Comparison of ENCODE assay signal across 8 mouse cellular contexts in the genomic region with DNA sequence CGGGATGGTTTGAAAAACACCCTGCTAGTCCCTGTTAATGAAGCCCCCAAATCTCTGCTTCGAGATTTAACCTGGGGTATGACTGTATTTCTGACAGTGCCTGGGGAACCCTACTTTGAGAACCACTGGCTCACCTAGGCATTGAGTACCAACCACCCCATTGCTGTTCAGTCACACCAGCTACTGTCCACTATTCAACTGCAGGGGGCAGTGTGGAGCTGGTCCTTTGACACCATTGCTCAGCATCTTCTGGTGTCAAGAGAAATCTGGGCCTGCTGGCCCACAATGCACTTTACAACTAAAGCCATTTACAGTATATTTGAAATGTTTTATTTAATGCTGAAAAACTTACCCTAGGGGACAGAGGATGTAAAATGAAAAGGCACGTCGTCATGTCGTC. TPM values are rescaled to one million over a fixed set of nuclear protein-coding genes. Genes with fewer than 3 reads are reported as not detected.
DNase-seq lines count a peak whose midpoint lies in the region; ATAC-seq and TF ChIP-seq lines count a peak whose summit lies in the region.

No protein-coding gene starts in this region.

- intact Hi-C loops in gastrocnemius, postnatal 14 days (cut with DNase I; ENCODE audit: low total_unique reads): no loop called here

- ATAC-seq in kidney, postnatal 0 days (replicated peaks; ENCODE audit: low FRiP score, low read depth): no peak
- 0 out of 2 replicates have a peak, but pooled peaks have one; percentile 31 for ATAC-seq in liver, embryonic 14.5 days (ENCODE audit: insufficient read depth)

- H3K9ac ChIP-seq in kidney, postnatal 0 days (ENCODE audit: low read depth, low read length): no peak overlapping the region
- H3K9ac ChIP-seq in liver, embryonic 14.5 days (replicated peaks): no peak overlapping the region

- peaks cover 45% of the 10 kb centered on the region for H3K36me3 ChIP-seq in kidney, postnatal 0 days (ENCODE audit: insufficient read depth, low read length)
- H3K36me3 ChIP-seq in liver, embryonic 14.5 days (replicated peaks; ENCODE audit: control insufficient read depth, insufficient read depth, low read depth): peaks cover 44% of the 10 kb centered on the region

- TF ChIP-seq CTCF in kidney, postnatal 0 days (IDR thresholded peaks at IDR 0.05; ENCODE audit: low read depth): peak; percentile 82
- TF ChIP-seq CTCF in liver, embryonic 14.5 days (IDR thresholded peaks at IDR 0.05; ENCODE audit: low read depth): peak; percentile 94

- no peaks in the 10 kb centered on the region for H3K9me3 ChIP-seq in kidney, postnatal 0 days (replicated peaks; ENCODE audit: low read length)
- no peaks in the 10 kb centered on the region for H3K9me3 ChIP-seq in liver, embryonic 14.5 days (ENCODE audit: control insufficient read depth, low read length)

- no peaks in the 10 kb centered on the region for H3K27me3 ChIP-seq in kidney, postnatal 0 days (ENCODE audit: insufficient read depth, low read length)
- no peaks in the 10 kb centered on the region for H3K27me3 ChIP-seq in liver, embryonic 14.5 days (ENCODE audit: control insufficient read depth, insufficient read depth, low read length)

- WGBS in kidney, postnatal 0 days: 90% methylated on average over 5 of the region's 5 CpGs
- 79% methylated on average over 5 of the region's 5 CpGs for WGBS in liver, embryonic 14.5 days (ENCODE audit: insufficient replicate concordance)

- no peak overlapping the region for H3K27ac ChIP-seq in kidney, postnatal 0 days
- no peak overlapping the region for H3K27ac ChIP-seq in liver, embryonic 14.5 days

- peak; percentile 64 to 87 for DNase-seq in adrenal gland, adult (ENCODE audit: inconsistent age in 2 of 2, low spot score in 1 of 2)
- DNase-seq in adrenal gland, adult 8-10 months: no peak
- peak; percentile 60 for DNase-seq in MEL-GATA-1-ER (ENCODE audit: extremely low read depth, low read depth)
- peak; percentile 52 for DNase-seq in cerebellum, adult 9-11 months
- peak; percentile 55 for DNase-seq in gastrocnemius, postnatal 14 days
- peak; percentile 69 for DNase-seq in kidney, postnatal 0 days (ENCODE audit: low spot score)
- peak; percentile 55 to 65 (median 61) for DNase-seq in liver, embryonic 14.5 days (ENCODE audit: low read depth in 3 of 3, low spot score in 3 of 3)
- DNase-seq in retina, postnatal 7 days (ENCODE audit: low read depth, low spot score): peak; percentile 75

- H3K4me2 ChIP-seq in kidney, postnatal 0 days (ENCODE audit: low read length): no peak overlapping the region
- H3K4me2 ChIP-seq in liver, embryonic 14.5 days (ENCODE audit: low read depth): no peak overlapping the region

- no peak for TF ChIP-seq EP300 in liver, embryonic 14.5 days (IDR thresholded peaks at IDR 0.05; ENCODE audit: low read depth)

- no peaks in the 10 kb centered on the region for H3K4me1 ChIP-seq in kidney, postnatal 0 days (replicated peaks; ENCODE audit: insufficient read depth, low read length)
- peaks cover 0 to 4% of the 10 kb centered on the region in 2 experiments; a peak in 1 of 4 replicates for H3K4me1 ChIP-seq in liver, embryonic 14.5 days (replicated peaks; ENCODE audit: control insufficient read depth in 2 of 2, insufficient read depth in 2 of 2, low read length in 1 of 2)

- no peak overlapping the region for H3K4me3 ChIP-seq in kidney, postnatal 0 days (replicated peaks; ENCODE audit: low read depth, low read length)
- no peak overlapping the region for H3K4me3 ChIP-seq in liver, embryonic 14.5 days (ENCODE audit: insufficient read depth in 1 of 2, low read depth in 2 of 2, low read length in 2 of 2)

RNA-seq across cellular contexts. Expression of a gene that starts 9.5 kb away (rescaled TPM):
- 10 to 100 TPM; 53.4 to 69.1 (median 62.6) TPM for total RNA-seq in adrenal gland, adult 8-10 months (2022)
- total RNA-seq in gastrocnemius, postnatal 14 days (2021): 10 to 100 TPM; 34.2 to 38.3 TPM
- polyA plus RNA-seq in kidney, postnatal 0 days (2015; fragmentation: Nextera tagmentation; extraction: Ambion mirVana): 67.5 and 68.0 TPM in 2 replicates
- 10.4 and 16.8 TPM in 2 replicates for polyA plus RNA-seq in liver, embryonic 14.5 days (2012; rRNA removed)
- 40.6 and 42.4 TPM in 2 replicates for polyA plus RNA-seq in liver, embryonic 14.5 days (2014; fragmentation: Nextera tagmentation; extraction: Ambion mirVana)

RNA-seq across cellular contexts. Expression of a gene that starts 9.8 kb away (rescaled TPM):
- 10 to 100 TPM; 34.0 to 42.2 (median 35.6) TPM for total RNA-seq in adrenal gland, adult 8-10 months (2022)
- total RNA-seq in gastrocnemius, postnatal 14 days (2021): 10 to 100 TPM; 11.8 to 12.2 TPM
- 2.4 and 2.6 TPM in 2 replicates for polyA plus RNA-seq in kidney, postnatal 0 days (2015; fragmentation: Nextera tagmentation; extraction: Ambion mirVana)
- 3.7 and 4.6 TPM in 2 replicates for polyA plus RNA-seq in liver, embryonic 14.5 days (2012; rRNA removed)
- polyA plus RNA-seq in liver, embryonic 14.5 days (2014; fragmentation: Nextera tagmentation; extraction: Ambion mirVana): 1.4 and 2.2 TPM in 2 replicates

RNA-seq across cellular contexts. Expression of a gene that starts 10.1 kb away (rescaled TPM):
- under 1 TPM; 0.38 to 0.99 (median 0.55) TPM for total RNA-seq in adrenal gland, adult 8-10 months (2022)
- total RNA-seq in gastrocnemius, postnatal 14 days (2021): under 1 TPM in 1 of 2 experiments, not detected in 1; 0.16 TPM
- polyA plus RNA-seq in kidney, postnatal 0 days (2015; fragmentation: Nextera tagmentation; extraction: Ambion mirVana): 0.68 and 0.74 TPM in 2 replicates
- 0.10 and 0.11 TPM in 2 replicates for polyA plus RNA-seq in liver, embryonic 14.5 days (2012; rRNA removed)
- polyA plus RNA-seq in liver, embryonic 14.5 days (2014; fragmentation: Nextera tagmentation; extraction: Ambion mirVana): 0.11 and 0.18 TPM in 2 replicates
